Mouse (Mus musculus): ENCODE measurements around the gene Fam192a. TPM values are rescaled to one million over a fixed set of nuclear protein-coding genes. Genes with fewer than 3 reads are reported as not detected.
A peak's percentile ranks its signal among the peaks of the same experiment; 100 is the strongest.

Gene Fam192a
- 104 and 157 TPM in 2 replicates for total RNA-seq (2017)

GRCm38 (mm10) chr8:94601607-94602385 is at the start of gene Fam192a, which contains the start of gene Rspry1:
Gene Fam192a (minus strand): TSS chr8:94601997.
Gene Rspry1 (plus strand): TSS chr8:94601937.
- ATAC-seq (replicated peaks; ENCODE audit: low read depth, poor library complexity, severe bottlenecking) = peak; percentile 96

DNA sequence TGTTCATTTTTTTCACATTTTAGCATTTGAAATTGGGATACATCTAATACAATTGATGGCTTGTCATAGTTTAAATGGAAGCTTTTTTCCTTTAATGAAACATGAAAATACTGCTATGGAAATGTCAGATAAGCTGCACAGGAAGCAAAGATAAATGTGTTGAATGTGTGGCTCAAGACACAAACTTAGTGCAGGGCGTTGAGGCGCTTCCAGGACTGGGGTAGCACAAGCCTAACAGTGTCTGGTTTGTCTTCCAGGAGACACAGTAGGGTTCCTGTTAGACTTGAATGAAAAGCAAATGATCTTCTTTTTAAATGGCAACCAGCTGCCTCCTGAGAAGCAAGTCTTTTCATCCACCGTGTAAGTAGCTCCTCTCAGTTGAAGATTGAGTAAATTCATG is 47.7 kb upstream of the Fam192a start:
- ATAC-seq (replicated peaks; ENCODE audit: low read depth, poor library complexity, severe bottlenecking) = no peak

- no peak for ATAC-seq (replicated peaks; ENCODE audit: low read depth, poor library complexity, severe bottlenecking)
These were observed 44.4 kb upstream of the Fam192a start for GRCm38 (mm10) chr8:94646165-94646564.

- ATAC-seq (replicated peaks; ENCODE audit: low read depth, poor library complexity, severe bottlenecking) = no peak
These were observed 43.4 kb upstream of the Fam192a start for GRCm38 (mm10) chr8:94645202-94645601.

- no peak for ATAC-seq (replicated peaks; ENCODE audit: low read depth, poor library complexity, severe bottlenecking)
These were observed 40.1 kb upstream of the Fam192a start for GRCm38 (mm10) chr8:94641938-94642337.

DNA sequence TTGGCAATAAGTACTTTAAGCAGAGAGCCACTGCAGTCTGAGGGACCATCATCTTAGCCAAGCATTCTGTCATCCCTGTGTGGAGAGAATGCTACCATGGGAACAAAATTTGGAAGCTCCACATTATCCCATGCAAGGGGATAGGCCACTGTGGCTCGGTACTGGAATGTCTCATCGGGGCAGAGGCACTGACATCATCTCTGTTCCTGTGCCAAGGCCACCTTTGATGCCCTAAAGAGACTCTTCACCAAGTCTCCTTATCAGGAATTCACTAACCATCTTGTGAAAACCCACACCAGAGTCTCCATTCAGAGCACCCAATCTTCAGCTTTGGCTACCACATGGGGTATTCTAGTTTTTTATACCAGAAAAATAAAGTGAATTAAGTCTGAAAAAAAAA is 39.4 kb upstream of the Fam192a start:
- no peak for ATAC-seq (replicated peaks; ENCODE audit: low read depth, poor library complexity, severe bottlenecking)

GRCm38 (mm10) chr8:94634211-94634610 is 32.4 kb upstream of the Fam192a start:
- peak; percentile 99 for ATAC-seq (replicated peaks; ENCODE audit: low read depth, poor library complexity, severe bottlenecking)

DNA sequence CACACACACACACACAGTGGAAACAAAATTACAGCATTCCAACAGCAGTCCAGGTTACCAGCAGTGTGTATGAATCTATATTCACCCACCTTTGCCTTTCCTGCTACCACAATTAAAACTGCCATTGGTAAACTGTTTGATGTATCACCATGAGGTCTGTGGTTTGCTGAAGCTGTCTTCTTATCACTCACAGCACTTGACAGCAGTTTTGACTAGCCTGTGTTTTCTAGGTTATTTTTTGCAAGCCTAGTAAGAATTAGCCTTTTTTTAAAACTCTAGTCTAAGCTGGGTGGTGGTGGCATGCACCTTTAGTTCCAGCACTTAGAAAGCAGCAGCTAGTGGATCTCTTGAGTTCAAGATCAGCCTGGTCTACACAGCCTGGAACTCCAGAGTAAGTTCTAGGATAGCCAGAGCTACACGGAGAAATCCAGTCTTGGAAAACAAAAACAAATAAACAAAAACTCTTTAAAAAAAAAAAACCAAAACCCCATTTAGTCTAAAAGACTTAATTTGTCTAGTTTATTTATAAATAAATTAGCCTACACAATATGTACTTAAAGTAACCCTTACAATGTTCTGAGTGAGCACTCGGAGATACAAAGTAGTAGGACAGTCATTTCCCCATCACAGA is 31.9 kb upstream of the Fam192a start:
- ATAC-seq (replicated peaks; ENCODE audit: low read depth, poor library complexity, severe bottlenecking) = peak; percentile 31

GRCm38 (mm10) chr8:94624885-94625284 is 23.1 kb upstream of the Fam192a start:
- no peak for ATAC-seq (replicated peaks; ENCODE audit: low read depth, poor library complexity, severe bottlenecking)

GRCm38 (mm10) chr8:94607064-94607463 is 5.3 kb upstream of the Fam192a start:
- no peak for ATAC-seq (replicated peaks; ENCODE audit: low read depth, poor library complexity, severe bottlenecking)

DNA sequence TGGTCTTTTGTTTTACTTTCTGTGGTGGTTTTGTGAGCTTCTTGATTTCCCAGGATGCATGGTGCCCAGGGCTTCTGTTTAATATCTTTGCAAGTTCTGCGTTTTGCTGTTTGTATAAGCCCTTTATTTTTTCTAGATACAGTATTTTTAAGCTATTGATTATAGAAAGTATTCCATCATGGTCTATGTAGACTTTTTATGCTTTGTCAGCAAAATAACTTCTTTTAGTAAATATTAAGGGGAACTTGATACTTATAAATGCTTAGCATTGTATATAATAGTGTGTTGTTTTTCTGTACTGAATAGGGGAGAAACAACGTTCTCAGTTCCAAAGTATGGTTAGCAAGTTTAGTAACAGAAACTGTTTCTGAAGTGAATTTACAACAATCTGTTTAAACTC is 2.2 kb upstream of the Fam192a start:
- no peak for ATAC-seq (replicated peaks; ENCODE audit: low read depth, poor library complexity, severe bottlenecking)

GRCm38 (mm10) chr8:94602471-94603131 is 804 bp upstream of the Fam192a start:
- ATAC-seq (replicated peaks; ENCODE audit: low read depth, poor library complexity, severe bottlenecking) = no peak

GRCm38 (mm10) chr8:94601034-94601606 is 677 bp downstream of the Fam192a start:
- peak; percentile 3; the same call in 1 of the 2 replicates for ATAC-seq (replicated peaks; ENCODE audit: low read depth, poor library complexity, severe bottlenecking)

- no peak for ATAC-seq (replicated peaks; ENCODE audit: low read depth, poor library complexity, severe bottlenecking)
These were observed 1.3 kb downstream of the Fam192a start for GRCm38 (mm10) chr8:94600478-94600877.

DNA sequence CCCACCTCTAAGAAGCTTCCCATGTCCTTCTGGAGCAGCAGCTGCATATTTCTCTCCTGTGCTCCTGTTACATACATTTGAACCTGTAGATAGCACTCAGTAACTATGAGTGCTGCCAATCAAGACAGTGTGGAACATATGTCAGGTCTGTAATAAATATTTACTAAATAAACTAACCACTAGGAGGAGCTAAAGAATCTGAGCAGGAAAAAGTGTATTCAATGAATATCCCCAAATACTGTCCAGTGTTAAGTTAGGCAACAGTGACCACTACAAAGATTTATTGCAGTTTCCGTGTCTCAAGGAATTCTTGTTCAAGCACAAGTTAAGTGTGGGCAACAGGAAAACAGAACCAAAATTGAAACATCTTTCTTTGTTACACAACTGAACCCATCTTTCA is 7.6 kb downstream of the Fam192a start:
- peak; percentile 56 for ATAC-seq (replicated peaks; ENCODE audit: low read depth, poor library complexity, severe bottlenecking)

- no peak for ATAC-seq (replicated peaks; ENCODE audit: low read depth, poor library complexity, severe bottlenecking)
These were observed 10.1 kb downstream of the Fam192a start for GRCm38 (mm10) chr8:94591691-94592090.

- ATAC-seq (replicated peaks; ENCODE audit: low read depth, poor library complexity, severe bottlenecking) = peak; percentile 91
These were observed 17.5 kb downstream of the Fam192a start for GRCm38 (mm10) chr8:94584238-94584817.

DNA sequence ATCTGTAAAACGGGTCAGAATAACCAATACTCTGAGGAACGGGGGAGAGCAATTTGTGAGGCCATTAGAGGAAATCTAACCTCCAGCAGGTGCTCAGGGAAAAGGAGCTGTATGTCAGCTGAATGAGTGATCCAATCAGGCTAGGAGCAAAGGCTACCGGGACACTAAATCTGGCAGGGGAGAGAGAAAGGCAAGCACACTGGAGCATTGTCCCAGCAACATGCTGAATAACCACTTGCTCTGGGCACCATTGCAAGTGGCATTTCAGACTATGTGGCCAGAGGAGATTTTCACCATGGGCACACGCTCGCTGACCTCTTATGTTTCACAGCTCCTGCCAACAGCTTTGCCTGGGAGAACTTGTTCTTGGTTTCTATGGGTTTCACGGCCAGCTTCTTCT is 19.2 kb downstream of the Fam192a start:
- no peak for ATAC-seq (replicated peaks; ENCODE audit: low read depth, poor library complexity, severe bottlenecking)

DNA sequence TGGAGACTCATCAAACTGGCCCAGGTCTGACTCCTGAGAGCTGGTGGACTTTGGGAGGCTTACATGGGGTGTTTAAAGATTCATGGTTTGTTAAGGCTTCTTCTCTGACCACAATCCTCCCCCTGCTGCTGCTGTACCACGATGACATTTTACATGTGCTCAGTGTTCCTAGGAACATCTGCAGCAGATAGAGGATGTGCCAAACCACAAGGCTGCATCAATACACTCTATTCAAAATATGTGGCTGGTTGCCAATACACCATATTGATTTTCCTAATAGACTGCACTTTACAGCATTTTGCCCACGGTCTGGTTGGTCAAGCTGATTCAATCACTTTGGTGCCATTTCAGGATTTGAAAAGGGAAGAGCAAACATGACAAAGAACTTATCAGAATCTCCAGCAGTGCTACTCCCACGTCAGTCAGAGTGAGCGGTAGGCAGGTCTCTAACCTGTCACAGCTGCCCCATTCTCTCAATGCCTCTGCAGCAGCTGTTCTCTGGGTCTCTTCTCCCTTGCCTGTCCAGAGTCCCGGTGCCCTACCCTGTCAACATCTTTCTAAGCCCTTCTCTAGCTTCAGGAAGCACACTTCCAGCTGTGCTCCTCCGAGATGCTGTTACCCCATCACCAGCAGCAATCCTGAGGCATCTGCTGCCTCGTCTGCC is 19.8 kb downstream of the Fam192a start:
- ATAC-seq (replicated peaks; ENCODE audit: low read depth, poor library complexity, severe bottlenecking) = peak; percentile 45

DNA sequence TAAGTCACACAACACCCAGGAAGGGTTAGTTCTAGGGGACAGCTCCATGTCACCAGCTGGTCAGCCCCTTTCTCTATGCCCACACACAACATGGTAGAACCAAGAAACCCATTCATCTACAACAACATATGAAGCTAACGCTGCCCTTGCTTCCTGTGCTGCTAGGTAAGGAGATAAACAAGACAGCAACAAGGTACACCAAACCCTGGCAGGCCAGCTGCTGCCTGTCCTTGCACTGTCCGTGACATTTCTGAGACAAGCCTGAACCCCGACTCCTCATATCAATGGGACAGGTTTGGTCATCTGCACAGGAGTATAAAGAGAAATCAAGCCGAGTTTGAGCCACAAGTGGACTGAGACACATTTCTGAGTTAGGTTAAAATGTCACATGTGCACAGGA is 26.6 kb downstream of the Fam192a start:
- no peak for ATAC-seq (replicated peaks; ENCODE audit: low read depth, poor library complexity, severe bottlenecking)

Measured in common myeloid progenitor, adult 5-6 weeks (primary cell).